Mouse (Mus musculus) thymus, adult 18-20 months (tissue): ENCODE results near the gene Slc1a7.

Experiments
- DNase-seq, 2 experiments: peaks; one replicate each; pipeline ENCODE4 v3.0.0; 2022; ENCODE audit warnings: mixed read lengths in 2 of 2

The Slc1a7 gene

GRCm38 (mm10) chr4:107967966-107968682 lies at the start of gene Slc1a7:
TSS of gene Slc1a7 (plus strand) at chr4:107968332.
- DNase-seq, result no peak

- DNase-seq, result no peak
Measured at GRCm38 (mm10) chr4:107920336-107920735, 47.8 kb upstream of the Slc1a7 start.

- no peak for DNase-seq
Measured at GRCm38 (mm10) chr4:107921152-107921695, 46.9 kb upstream of the Slc1a7 start.

- DNase-seq, result no peak
Measured at GRCm38 (mm10) chr4:107921952-107922351, 46.2 kb upstream of the Slc1a7 start.

DNA sequence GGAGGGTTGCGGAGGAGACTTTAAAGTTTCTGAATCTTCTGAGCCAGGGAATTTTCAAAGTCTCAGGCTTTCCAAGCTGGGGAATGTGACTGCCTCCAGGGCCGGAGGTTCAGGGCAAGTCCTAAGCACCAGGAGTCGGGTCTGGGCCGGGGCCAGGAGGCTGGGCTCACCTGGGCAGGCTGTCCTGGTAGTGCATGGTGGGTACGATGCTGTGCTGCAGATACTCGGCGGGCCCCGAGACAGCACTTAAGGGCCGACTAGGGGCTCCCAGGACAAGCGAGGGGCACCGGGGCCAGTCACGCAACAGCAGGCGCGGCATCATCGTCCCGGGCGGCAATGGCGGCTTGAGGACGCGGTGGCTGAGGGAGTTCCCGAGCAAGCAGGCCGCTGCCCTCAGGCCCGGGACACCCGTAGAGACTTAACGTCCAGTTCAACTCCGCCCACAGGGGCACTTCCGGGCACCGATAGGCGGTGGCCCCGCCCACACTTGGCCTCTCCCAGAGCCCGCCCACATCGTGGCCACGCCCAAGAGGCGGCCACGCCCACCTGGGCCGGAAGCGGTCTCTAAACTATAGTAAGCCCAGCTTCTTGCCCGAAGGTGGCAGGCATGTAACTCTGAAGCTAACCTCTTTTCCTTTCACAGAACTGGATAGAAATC lies 44.9 kb upstream of the Slc1a7 start, which contains the start of gene Cpt2:
Cpt2 (minus strand) TSS at position 466 of the 658 bp plus-strand sequence.
- peak; percentile 80 to 86 for DNase-seq

- no peak for DNase-seq
Measured at GRCm38 (mm10) chr4:107923803-107924194, 44.3 kb upstream of the Slc1a7 start.

- no peak for DNase-seq
Measured at GRCm38 (mm10) chr4:107928269-107928668, 39.9 kb upstream of the Slc1a7 start.

- DNase-seq, result no peak
Measured at GRCm38 (mm10) chr4:107928726-107929125, 39.4 kb upstream of the Slc1a7 start.

DNA sequence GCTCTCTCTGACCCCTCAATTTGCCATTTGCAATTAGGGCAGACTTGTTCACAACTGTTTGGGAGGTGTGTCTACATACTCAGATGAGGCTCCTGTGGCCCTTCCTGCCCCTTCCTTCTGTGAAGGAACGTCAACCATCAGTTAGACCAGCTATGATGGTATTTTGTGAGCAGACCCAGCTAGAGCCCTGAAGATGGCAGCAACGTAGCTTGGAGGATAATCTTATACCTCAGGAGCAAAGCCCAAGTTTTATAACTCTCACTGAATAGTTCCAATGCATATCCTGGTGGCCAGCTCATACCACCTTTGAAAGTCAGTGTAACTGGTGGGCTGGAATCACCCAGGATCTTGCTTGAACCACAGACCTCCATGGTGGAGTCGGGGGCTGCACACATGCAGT lies 36.7 kb upstream of the Slc1a7 start:
- DNase-seq, result no peak

DNA sequence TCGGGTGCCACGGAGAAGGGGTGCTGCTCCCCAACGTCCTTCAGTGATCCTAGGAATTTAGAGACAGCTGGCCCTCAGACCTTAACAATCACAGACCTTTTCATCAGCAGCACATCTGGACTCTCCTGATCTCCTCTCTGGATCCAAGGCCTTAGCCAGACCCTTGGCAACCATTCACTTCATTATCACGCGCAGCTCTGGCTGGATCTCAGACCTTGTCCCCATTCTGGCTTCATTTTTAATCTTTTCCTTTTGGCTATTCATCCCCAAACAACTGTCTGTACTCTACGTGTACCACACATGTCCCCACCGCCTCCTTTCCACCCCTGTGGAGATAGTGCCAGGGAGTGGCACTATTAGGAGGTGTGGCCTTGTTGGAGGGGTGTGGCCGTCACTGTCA lies 34.9 kb upstream of the Slc1a7 start:
- DNase-seq, result no peak

DNA sequence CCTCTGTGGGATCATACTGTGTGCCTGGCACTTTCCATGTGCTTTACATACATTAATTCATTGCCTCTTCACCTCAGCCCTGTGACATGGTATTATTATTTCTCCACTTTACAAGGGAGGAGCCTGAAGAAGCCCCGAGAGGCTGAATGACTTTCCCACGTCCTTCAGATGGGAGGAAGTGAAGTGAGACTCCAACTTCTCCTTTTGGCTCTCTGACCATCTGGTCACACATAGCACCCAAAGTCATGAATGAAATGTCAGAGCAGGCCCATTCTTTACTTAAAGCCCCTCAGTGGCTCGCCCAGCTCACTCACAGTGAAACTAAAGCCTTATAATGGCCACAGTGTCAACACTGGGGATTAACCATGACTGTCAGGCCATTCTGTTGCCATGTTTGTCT lies 32.9 kb upstream of the Slc1a7 start:
- no peak for DNase-seq

- DNase-seq, result peak in 1 of 2 experiments; percentile 22
Measured at GRCm38 (mm10) chr4:107937338-107937737, 30.8 kb upstream of the Slc1a7 start.

DNA sequence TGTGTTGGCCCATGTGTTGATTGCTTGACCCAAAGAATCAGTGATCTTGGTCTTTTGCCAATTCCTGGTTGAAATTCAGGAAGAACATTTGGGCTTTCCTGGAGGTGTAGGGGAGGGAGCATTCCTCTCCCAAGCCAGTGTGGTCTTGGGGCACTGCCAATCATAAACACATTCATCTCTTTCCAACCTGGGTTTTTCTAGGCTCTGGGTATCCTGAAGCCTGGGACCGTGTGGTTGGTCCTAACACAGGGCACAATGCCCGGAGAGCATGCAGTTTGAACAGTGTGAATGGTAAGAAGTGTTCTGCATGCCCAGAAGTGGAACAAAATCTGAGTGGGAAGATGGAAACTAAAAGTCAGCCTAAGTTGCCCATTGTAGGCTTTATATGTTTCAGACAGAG lies 30.0 kb upstream of the Slc1a7 start:
- DNase-seq, result no peak

DNA sequence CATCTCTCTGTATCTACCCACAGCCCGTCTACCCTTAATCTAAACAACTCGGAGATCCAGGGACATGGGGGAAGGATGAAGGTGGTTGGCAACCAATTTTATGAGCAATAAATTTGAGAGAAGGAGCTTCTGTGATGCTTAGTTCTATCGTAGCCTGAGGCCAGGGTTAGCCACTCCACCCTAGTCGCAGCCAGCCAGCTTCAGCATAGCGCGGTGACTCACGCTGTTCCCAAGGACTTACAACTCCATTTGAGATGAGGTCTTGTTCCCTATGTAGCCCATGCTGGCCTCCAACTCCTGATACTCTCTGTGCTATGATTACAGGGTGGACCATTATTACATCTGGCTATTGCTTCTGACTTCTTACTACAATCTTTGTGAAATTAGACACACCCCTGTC lies 25.4 kb upstream of the Slc1a7 start:
- DNase-seq, result no peak

DNA sequence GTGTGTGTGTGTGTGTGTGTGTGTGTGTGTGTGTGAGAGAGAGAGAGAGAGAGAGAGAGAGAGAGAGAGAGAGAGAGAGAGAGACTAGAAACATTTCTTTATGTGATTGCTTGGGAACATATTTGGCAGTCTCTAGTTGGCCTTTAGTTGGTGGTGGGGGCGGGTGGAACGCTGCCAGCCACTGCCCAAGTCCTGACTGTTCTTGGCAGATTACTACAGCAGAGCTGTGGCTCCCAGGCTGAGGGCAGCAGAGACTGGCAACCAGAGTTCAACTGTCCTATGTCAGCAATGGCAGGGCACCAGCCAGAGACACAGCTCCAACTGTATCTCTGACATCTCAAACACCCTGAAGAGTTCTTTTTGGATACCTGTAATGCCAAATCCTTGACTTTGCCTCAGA lies 24.0 kb upstream of the Slc1a7 start:
- no peak for DNase-seq

GRCm38 (mm10) chr4:107949918-107950317 lies 18.2 kb upstream of the Slc1a7 start:
- DNase-seq, result no peak

- DNase-seq, result no peak
Measured at GRCm38 (mm10) chr4:107952845-107953244, 15.3 kb upstream of the Slc1a7 start.

DNA sequence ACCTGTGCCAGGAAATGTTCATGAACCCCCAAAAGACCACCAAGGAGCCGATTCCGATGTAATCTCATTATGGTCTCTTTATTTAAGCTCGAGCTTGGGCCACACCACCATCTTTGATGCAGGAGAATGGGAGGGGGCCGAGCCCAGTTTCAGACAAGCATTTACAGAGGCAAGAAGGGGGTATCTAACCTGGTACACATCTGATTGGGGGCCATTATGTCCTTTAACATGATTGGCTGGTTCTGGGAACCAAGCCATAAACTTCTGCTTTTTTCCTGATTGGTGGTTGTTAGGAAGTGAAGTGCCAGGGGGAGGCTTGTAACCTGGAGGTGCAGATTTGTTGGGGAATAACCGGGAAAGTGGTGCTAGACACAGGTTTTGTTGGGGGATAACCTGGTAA lies 12.4 kb upstream of the Slc1a7 start:
- DNase-seq, result no peak

GRCm38 (mm10) chr4:107958487-107958886 lies 9.6 kb upstream of the Slc1a7 start:
- no peak for DNase-seq

- DNase-seq, result no peak
Measured at GRCm38 (mm10) chr4:107962044-107962732, 5.9 kb upstream of the Slc1a7 start.

- DNase-seq, result no peak
Measured at GRCm38 (mm10) chr4:107962792-107963191, 5.3 kb upstream of the Slc1a7 start.

DNA sequence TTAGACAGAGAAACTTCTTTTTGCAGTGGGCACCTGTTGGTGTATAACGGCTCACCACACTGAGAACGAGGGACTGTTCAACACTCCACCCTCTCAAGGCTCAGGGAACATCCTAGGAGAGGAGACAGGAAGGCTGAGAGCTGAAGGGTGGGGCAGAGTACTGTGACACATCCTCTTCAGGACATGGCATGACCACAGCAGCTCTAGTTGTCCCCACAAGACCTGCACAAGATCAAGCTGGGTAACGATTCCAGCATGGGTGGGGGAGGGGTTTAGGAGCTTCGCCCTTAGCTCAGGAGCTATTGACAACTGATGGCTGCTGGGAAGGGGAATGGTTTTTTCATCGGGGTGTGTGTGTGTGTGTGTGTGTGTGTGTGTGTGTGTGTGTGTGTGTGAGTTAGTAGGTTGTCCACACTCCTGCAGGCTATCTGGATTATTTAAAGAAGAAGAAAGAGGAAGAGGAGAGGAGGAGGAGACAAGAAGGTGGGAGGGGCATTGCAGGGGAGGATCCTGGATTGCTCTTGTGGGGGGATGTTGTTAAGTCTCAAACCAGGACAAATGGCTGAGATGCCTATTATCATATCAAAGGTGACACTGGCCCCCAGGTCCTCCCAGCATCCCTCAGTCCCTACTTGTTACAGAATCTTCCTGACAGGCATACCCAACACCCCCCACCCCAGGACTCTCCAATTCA lies 1.6 kb upstream of the Slc1a7 start:
- DNase-seq, result no peak

GRCm38 (mm10) chr4:107969781-107970180 lies 1.6 kb downstream of the Slc1a7 start:
- no peak for DNase-seq
